Mouse (Mus musculus): ENCODE data around the gene Hist2h2ab.
"Not testable (repeated sequence)": the region's sequence is repeated elsewhere in the genome, so short reads cannot be mapped to it uniquely, and the experiment has no call there.

Gene Hist2h2ab

DNA sequence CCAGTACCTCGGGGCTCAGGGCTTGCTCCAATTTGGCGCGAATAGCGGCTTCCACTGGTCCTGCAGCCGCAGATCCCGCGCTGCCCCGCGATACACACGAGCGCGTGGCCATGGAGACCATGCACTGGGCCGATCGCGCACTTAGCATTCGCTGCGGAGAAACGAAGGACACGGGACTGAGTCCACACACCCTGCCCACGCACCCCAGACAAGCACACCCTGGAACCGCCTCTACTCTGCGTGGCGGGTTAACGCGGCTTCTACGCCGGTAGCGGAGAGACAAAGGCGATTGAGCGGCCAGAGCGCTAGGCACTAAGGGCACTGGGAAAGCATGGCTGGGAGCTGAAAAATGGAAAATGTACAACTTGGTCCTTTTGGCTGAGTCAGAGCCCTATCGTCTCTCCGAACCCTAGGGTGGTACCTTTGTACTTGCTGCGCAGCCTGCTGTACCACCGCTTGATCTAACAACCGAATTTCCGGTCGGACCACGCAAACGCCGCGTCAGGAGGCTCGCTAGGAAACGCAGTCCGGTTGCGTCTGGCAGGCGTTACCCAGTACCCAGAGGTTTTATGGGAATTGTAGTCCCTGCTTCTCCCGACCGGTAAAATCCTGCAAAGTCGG, 22.4 kb upstream of the Hist2h2ab start:
- DNase-seq (ENCODE audit: low spot score in 2 of 2), result peak; percentile 86 to 94

DNA sequence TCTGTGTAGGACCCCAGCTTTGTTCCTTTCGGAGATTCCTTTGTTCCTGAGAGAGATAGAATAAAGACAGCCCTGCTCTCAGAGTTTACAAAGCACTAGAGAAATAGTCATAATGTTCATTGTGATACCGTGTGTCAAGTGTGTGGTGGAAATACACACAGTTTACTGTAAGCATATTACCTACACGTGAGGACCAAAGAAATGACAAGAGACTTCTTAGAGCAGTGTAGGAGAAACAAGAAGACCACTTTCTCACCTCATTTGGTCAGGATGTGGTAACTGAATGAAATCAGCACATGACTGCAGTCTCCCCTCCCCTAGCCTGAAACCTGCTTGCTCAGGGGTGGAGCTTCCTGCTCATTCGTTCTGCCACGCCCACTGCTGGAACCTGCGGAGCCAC, 21.5 kb upstream of the Hist2h2ab start:
- DNase-seq (ENCODE audit: low spot score in 2 of 2), result no peak

DNA sequence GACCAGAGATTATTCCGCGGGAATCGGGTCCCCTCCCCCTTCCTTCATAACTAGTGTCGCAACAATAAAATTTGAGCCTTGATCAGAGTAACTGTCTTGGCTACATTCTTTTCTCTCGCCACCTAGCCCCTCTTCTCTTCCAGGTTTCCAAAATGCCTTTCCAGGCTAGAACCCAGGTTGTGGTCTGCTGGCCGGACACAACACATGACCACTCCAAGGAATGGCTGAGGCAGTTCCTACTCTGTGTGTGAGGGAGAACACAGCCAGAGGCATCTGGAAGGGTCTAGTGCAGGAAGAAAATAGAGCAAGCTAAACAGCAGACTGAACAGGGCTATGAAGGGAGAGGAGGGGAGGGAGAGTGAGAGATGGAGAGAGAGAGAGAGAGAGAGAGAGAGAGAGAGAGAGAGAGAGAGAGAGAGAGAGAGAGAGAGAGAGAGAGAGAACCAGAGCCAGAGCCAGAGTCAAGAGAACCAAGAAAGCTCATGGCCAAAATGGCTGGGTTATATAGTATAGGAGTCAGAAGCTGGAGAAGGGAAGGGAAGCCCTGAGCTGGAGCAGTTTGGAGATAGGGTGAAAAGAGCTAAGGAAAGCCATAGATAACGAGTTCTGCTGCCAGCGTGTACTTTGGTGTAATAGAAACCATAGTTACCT, 20.9 kb upstream of the Hist2h2ab start:
- DNase-seq (ENCODE audit: low spot score in 2 of 2), result not testable (repeated sequence)

DNA sequence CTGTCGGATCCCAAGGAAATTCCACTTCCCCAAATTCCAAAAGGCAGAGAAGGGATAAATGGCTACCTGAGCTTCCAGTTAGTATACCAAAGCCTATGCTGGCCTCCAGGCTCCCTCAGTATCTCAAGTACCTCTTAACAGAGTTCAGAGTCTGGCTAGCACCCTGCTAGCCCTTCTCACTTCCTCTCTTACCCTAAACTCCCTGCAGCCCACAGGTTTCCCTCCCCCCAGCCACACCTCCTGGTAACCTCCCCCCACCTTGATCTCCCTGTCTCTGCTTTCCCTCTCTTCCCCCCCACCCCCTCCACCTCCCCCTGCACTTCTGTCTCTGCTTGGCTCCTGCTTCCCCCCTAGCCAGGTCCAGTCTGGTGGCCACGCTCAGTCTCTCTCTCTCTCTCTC, 19.9 kb upstream of the Hist2h2ab start:
- no peak for DNase-seq (ENCODE audit: low spot score in 2 of 2)

DNA sequence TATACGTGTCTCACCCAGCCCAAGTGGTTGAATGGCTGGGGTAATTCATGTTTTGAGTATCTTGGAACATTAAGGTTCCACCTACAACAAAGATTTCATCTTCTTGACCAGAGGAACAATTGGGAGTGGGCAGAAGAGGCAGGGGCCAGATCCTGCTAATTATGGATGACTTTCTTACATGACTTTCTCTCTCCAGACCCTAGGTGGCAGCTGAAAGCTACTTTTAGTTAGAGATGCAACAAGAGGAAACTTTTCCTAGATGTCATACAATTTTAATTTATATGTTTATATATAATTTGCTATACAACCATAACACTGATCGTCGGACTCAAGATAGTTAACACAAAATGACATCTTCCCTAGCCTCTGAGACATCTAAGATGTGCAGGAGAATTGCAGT, 11.8 kb upstream of the Hist2h2ab start:
- no peak for DNase-seq (ENCODE audit: low spot score in 2 of 2)

DNA sequence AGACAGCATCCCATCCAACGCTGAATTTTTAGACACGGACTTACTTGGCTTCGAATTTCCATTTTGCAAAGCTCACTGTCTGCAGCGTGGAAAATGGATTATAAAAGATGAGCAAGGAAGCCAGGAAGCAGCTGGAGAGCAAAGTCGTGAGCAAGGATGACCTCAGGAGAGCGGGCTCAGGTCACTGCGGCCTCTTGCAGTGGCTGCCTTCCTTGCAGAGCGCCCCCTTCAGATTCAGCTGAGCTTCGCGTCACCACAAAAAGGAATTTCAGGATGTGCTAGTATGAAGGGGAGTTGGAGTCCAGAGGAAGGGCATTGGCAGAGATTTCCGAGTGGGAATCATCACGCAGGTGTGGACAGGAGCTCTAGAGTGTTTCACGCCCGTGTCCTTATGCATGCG, 10.4 kb upstream of the Hist2h2ab start:
- DNase-seq (ENCODE audit: low spot score in 2 of 2), result no peak

DNA sequence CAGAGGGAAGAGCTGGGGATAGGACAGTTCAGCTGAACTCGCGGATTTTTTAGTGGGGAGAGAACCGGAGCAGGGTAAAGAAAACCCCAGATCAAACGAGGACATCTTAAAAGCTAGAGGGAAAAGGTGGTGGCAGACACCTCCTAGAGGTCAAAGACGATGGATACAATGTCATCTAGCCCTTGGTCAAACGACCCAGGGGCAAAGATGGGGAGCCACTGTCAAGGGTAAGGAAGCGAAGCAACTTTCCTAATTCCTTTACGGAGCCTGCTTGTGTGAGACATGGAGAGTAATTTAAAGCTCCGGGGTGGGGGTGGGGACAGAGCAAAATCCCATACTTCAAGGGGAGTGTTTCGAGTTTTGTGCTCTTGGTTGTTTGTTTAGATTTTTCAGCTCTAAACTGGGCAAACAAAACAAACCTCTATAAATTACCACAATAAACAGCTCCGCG, 449 bp upstream of the Hist2h2ab start:
- DNase-seq (ENCODE audit: low spot score in 2 of 2), result peak in 1 of 2 experiments; percentile 45

DNA sequence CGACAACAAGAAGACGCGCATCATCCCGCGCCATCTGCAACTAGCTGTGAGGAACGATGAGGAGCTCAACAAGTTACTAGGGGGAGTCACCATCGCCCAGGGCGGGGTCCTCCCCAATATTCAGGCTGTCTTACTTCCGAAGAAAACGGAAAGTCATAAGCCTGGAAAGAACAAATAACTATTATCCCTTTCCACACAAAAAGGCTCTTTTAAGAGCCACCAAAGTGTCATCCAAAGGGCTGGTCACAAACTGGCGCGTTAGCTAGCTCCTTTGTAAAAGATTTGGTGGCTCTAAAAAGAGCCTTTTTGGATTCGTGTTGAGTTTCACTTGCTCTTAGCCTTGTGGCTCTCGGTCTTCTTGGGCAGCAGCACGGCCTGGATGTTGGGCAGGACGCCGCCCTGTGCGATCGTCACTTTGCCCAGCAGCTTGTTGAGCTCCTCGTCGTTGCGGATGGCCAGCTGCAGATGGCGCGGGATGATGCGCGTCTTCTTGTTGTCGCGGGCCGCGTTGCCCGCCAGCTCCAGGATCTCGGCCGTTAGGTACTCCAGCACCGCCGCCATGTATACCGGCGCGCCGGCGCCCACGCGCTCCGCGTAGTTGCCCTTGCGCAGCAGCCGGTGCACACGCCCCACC, 583 bp downstream of the Hist2h2ab start:
- DNase-seq (ENCODE audit: low spot score in 2 of 2), result not testable (repeated sequence)

DNA sequence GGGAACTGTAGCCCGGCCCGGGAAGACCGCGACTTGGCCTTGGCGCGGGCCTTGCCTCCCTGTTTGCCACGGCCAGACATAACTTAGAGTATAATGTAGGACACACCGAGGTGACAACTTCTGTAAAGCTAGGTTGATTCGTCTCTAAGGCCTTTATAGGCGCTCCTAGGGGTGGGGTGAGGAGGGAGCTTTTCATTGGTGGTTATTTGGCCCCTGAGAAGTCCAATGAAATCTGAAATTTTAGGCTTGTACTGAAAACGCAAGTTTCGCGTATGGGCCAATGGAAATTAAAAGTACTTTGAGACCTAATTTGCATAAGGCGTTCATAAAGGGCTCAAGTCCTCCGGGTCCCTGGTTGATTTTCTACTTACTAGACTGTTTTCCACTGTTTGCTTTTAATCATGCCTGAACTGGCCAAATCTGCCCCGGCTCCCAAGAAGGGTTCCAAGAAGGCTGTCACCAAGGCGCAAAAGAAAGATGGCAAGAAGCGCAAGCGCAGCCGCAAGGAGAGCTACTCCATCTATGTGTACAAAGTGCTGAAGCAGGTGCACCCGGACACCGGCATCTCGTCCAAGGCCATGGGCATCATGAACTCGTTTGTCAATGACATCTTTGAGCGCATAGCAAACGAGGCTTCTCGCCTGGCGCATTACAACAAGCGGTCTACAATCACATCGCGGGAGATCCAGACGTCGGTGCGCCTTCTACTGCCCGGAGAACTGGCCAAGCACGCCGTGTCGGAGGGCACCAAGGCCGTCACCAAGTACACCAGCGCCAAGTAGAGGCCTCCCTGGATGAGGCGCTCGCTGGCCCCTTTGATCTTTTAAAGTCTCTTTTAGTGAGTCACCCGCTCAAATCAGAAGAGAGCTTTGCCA, 1.3 kb downstream of the Hist2h2ab start, which contains the start of the genes Hist2h2ac and Hist2h2be:
Hist2h2ac (minus strand) TSS at position 116 of the 875 bp plus-strand sequence.
Hist2h2be (plus strand) TSS at position 355 of the 875 bp plus-strand sequence.
- peak; percentile 89 to 94 for DNase-seq (ENCODE audit: low spot score in 2 of 2)

DNA sequence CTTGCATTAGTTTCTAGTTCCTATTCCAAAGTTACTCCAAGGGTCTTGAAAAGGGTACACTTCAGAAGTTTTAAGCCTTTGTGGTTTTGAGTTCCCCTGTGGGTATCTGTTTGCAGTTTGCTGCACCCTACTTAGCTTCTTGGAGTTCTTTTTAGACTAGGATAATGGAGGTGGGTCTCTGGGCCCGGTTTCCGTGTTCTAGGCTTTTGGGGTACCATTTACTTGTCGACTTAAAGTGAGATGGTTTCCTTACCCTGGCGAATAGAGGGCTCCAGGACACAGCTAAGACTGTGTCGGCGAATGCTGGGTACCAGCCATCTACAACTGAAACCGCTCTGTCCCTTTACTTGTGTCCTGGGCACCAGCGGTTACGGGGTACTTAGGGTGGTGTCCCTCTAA, 2.0 kb downstream of the Hist2h2ab start:
- no peak for DNase-seq (ENCODE audit: low spot score in 2 of 2)

DNA sequence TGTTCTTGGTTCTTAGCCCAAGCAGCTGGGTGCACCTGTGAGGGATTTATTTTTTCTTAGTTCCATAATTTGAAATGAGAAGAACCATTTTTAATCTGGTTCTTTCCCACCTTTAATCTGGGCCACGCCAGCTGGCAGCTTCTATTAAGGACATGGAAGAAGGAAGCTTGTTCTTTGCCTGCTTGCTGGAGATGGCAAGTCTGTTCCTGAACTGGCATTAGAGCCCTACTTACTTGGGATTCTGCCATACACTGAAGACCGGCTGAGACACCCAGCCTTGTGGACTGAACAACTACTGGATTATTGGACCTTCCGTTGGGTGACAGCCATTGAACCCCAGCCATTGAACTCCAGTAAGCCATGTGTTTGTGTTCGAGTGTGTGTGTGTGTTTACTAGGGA, 3.1 kb downstream of the Hist2h2ab start:
- no peak for DNase-seq (ENCODE audit: low spot score in 2 of 2)

DNA sequence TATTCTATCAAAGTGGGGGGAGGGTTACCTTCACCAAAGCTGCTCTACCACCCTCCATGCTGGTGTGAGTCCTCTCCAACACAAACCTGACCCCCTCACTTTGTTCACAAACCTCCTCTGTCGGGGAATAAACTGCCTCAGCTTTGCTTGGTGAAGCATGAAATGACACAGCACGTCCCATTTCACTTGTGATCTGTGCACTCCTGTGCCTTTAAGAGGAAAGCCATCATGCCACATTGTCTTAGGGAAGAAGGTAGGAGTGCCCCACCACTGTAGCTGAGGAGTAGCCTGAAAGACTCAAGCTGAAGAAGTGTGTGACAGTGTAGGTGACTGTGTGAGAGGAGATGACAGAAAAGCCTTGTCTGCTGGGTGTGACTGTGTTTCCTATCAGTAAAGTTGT, 5.8 kb downstream of the Hist2h2ab start:
- no peak for DNase-seq (ENCODE audit: low spot score in 2 of 2)

DNA sequence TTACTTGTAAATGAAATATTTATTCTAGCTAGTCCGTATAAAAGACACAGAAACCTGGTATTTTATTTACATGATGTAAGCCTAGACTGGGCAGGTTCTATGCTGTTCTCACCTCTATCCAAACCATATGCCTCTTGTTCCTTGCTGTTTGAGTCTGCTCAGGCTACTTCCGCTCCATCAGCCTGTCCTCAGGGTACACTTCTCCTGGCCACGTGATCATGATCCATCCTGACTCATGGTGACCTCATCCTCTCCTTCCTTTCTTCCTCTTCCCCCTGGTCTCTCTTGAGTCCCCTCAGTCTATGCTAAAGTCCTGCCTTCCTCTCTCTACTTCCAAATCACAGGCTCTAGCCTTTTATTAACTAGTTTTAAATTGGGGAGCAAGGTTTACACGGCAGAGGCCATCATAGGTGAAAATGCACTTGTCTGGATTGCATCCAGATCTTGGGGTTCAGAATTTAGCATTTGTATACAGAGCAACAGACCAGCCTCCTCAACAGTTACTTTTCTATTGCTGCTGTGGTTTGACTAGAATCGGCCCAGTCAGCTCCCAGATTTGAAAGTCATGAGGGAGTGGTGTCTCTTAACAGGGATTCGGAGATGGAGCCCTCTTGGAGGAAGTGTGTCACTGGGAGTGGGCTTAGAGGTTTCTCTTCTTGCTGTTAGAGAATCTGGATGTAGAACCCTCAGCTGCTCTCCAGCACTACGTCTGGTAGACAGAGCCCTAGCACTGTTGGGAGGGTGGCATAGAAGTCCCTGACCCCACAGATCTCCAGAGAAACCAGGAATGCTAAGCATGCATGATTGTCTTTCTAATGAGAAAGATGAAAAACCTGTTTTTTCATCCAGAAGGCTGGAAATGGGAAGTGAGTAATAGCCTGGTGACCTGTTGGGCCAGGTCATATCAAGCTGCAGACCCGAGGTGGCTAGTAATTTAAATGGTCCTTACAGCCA, 7.3 kb downstream of the Hist2h2ab start:
- no peak for DNase-seq (ENCODE audit: low spot score in 2 of 2)

DNA sequence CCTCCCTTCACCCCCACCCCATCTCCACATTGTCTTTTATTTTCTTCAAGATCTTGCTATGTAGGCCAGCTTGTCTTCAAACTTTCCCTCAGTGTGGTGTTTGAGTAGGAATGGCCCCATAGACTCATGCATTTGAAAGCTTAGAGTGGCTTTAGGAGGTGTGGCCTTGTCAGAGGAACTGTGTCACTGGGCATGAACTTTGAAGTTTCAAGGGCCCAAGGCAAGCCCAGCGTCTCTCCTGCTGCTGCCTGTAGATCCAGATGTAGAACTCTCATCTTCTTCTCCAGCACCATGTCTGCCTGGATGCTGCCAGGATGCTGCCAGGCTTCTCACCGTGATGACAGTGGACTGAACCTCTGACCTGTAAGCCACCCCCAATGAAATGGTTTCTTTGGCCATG, 9.2 kb downstream of the Hist2h2ab start:
- no peak for DNase-seq (ENCODE audit: low spot score in 2 of 2)

DNA sequence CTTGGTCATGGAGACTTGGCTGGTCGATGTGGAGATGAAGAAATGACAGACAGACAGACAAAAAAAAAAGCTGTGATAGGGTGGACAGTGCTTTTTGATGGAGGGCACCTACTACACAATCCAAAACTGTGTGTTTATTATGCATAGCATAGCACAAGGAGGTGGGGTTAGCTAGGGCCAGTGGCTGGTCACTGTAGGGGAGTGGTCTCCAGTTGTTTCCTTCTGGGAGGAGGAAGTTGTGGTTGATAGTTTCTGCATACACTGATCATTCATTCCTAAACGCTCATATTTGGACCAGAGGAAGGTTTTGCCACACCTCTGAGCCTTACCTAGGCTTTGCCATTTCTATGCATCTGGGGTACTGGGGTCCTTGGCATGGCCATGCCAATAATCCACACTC, 10.7 kb downstream of the Hist2h2ab start:
- DNase-seq (ENCODE audit: low spot score in 2 of 2), result no peak

DNA sequence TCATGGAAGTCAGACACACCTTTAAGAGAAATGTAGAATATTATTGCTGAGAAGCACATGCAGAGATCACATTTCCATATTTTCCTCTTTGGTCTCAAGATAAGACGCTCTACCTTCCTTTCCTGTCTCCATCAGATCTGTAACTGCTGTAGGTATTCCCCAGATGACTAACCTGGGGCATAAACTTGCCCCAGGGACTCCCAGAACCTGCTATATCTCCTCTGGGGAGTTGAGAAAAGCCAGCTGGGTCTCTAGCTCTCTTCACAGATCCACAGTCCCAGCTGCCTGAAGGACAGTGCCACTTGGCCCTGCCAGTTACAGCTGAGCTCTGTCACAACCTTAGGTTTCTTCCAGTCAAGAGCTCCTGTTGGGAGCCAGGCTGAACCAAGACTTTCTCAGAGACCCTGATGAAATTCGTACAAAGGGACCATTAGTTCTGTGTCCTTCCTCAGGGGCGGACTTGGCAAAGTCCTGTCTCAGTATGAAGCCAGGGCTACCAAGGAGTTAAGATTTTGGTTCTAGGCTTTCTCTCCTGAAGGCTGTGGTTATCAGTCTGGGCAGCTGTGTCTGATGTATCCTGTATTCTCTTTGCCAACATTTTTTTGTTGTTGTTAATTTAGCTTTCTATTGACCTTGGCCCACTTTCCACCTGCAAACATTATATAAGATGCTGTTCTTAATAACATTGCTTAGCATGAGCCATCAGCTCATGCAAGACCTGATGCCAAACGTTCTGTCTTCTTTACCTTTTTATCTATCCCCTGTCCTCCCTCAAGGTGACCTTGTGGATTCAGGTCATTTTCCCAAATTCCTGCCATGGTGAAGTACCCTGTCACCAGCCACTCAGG, 11.5 kb downstream of the Hist2h2ab start:
- no peak for DNase-seq (ENCODE audit: low spot score in 2 of 2)

DNA sequence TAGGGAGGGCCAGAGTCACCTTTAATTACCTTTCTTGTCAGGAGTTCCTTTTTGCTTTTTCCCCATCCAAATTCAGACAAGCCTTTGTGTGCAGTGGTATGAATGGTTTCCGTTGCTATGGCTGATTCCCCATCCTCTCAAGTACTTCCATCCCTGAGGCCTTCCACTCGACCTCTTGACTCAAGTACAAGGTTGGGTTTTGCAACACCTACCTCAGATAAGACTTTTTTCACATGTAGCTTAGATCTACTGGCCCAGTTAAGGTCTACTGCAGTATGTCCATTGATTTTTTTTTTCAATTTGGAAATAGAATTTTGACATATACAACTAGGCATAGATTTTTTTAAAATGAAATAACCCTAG, 12.1 kb downstream of the Hist2h2ab start:
- DNase-seq (ENCODE audit: low spot score in 2 of 2), result no peak

DNA sequence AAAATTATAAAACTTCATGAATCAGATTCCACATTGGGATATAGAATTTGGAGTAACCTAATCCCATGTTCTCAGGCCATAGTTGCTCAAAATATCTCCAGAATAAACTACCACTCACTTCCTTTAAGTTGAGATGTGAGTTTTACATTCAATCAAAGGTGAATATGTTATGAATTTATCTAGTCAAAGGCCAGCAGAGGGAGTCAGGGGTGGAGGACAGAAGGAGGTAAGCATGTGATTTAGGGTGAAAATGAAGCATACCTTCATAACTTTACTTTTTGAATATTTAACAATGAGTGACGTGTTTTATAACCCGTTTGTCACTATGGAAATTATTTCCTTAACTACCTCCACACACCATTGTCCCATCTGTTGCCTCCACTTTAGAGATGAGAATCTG, 15.2 kb downstream of the Hist2h2ab start:
- no peak for DNase-seq (ENCODE audit: low spot score in 2 of 2)

DNA sequence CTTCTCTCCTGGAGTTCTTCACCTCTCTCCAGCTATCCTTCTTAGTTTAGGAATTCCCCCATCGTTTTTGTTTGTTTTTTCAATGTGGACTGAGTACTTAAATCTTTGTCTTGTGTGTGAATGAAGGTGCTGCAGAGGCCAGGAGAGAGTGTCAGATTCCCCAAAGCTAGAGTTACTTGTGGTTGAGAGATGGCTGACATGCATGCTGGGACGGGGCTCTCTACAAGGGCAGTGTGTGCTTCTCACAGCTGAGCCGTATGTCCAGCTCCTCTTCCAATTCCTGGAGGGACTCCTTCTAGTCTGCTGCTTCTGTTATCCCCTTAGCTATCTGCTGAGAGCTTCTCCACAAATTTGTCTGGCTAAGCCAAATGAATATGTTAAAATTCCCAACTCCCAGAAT, 16.2 kb downstream of the Hist2h2ab start:
- DNase-seq (ENCODE audit: low spot score in 2 of 2), result no peak

DNA sequence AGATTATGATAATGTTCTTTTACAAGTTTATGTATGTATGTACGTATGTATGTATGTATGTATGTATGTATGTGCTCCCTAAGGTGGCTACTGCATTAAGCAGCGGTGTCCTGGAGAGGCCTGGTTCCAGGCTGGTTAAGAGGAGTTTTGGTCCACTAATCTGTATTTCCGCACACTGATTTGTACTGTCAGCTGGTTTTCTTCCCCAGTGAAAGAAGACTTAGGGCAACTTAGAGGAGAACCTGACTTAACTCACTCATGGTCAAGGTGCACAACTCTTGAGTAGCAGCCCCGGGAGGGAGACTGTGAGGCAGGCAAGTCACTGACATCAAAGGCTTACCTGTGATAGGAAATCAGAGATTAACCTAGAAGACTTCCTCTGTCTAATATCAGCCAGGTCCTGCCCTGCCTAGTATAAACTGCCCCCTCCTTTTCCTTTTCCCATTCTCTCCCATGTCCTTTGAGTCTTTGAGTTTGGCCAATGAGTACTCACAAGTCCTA, 17.2 kb downstream of the Hist2h2ab start:
- no peak for DNase-seq (ENCODE audit: low spot score in 2 of 2)

Data from left cerebral cortex, adult 9 months (tissue).